Mouse (Mus musculus): ENCODE data around the gene Cited2.

Cited2 gene

GRCm38 (mm10) chr10:17760750-17761613, 38.0 kb downstream of the Cited2 start:
- ChIA-PET CTCF (interaction anchor here in 3 of 4 experiments (0.5 to 1.0 kb wide), 7 partner anchors 11 to 484 kb away, joined by 3 to 8 read pairs (median 3); no protein-coding TSS in a partner anchor), POLR2A (interaction anchor here in 2 of 4 experiments (0.6 to 1.3 kb wide), 4 partner anchors 31 to 403 kb away, joined by 4 to 8 read pairs (median 5); partner anchors contain the start of gene Cited2 (in 1 of the 2))

DNA sequence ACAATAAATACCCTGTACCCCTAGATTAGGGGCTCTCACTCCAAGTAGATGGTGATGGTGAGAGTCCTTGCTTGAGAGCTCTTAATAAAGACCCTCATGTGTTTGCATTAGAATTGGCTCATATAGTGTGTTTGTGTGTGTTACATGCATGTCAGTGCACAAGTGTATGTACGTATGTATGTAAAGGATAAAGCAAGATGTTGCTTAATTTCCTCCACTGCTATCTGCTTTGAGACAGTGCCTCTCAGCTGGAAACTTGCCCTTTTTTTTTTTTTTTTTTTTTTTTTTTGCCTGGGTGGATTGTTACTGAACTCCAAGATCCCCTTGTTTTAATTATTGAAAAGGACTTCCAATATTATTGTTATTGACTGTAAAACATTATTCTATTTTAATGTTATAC, 38.6 kb downstream of the Cited2 start:
- POLR2A ChIA-PET: interaction anchor here in 2 of 4 experiments (0.6 to 1.3 kb wide), 3 partner anchors 38 to 404 kb away, joined by 4 to 8 read pairs (median 6); partner anchors contain the start of gene Cited2 (in 1 of the 2)
- CTCF ChIA-PET: interaction anchor here in 2 of 4 experiments (0.6 to 1.0 kb wide), 2 partner anchors 20 to 483 kb away, joined by 3 read pairs; no protein-coding TSS in a partner anchor

GRCm38 (mm10) chr10:17762946-17763345, 39.9 kb downstream of the Cited2 start:
- ChIA-PET POLR2A (no interaction called here), CTCF (interaction anchor here in 1 of 4 experiments (0.5 kb wide), 1 partner anchor 15 kb away, joined by 9 read pairs; no protein-coding TSS in a partner anchor)

GRCm38 (mm10) chr10:17769856-17770255, 46.8 kb downstream of the Cited2 start:
- CTCF ChIA-PET: no interaction called here
- POLR2A ChIA-PET: no interaction called here

DNA sequence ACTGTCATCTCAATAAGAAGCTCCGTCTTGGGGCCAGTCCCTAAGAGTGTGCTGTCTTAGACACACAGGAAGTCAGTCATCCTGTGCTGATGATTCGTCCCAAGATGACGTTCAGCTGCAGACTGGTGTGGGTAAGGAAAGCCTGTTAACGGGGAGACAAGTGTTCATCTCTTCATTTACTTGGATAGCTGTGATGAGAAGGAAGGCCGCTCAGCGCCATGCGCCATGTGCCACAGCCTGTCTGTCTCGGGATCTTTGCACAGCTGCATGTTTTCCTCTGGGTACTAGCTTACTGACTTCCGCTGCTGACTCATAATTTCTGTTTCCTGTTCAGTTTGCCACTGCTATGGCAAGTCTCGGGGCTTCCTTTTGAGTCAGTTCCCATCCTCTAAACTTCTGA, 49.3 kb downstream of the Cited2 start:
- POLR2A ChIA-PET: interaction anchor here (0.5 to 1.3 kb wide), 13 partner anchors 8 to 423 kb away, joined by 3 to 7 read pairs (median 3); partner anchors contain the start of genes Cited2 (in 2 of the 4) and Txlnb (in 2 of the 4)
- CTCF ChIA-PET: interaction anchor here in 2 of 4 experiments (1.2 to 1.7 kb wide), 3 partner anchors 11 to 97 kb away, joined by 3 to 4 read pairs (median 4); no protein-coding TSS in a partner anchor

- CTCF ChIA-PET: no interaction called here
- POLR2A ChIA-PET: interaction anchor here in 1 of 4 experiments (1.0 kb wide), 1 partner anchor 175 kb away, joined by 3 read pairs; no protein-coding TSS in a partner anchor
These were observed 51.3 kb downstream of the Cited2 start for GRCm38 (mm10) chr10:17774366-17774765.

DNA sequence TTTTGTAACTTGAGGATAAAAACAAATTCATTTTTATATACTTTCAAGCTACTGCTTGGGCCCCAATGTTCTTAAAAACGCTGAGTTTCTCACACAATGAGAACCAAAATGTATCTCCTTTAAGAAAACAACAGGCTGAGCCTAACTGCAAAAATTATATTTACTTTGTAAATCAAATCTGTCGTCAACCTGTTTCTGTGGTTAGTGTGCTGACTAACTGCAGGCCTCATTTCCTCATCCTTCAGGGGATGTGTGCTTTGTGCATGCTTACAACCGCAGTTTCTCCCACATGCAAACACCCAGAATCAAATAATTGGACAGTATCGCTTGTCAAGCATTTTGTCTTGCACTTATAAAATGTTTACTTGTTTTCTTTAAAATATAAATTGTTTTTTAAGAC, 52.1 kb downstream of the Cited2 start:
- POLR2A ChIA-PET: interaction anchor here in 1 of 4 experiments (1.0 kb wide), 1 partner anchor 175 kb away, joined by 3 read pairs; no protein-coding TSS in a partner anchor
- CTCF ChIA-PET: no interaction called here
